Mouse (Mus musculus) CH12.LX (cell line): Measurements from ENCODE around the gene Acot4. TPM values are rescaled to one million over a fixed set of nuclear protein-coding genes. Genes with fewer than 3 reads are reported as not detected.
"Not testable (repeated sequence)": the region's sequence is repeated elsewhere in the genome, so short reads cannot be mapped to it uniquely, and the experiment has no call there.

ENCODE experiments used
- DNase-seq: peaks from one replicate; pipeline ENCODE4 v3.0.0-alpha.2; 2013; ENCODE audit errors: extremely low read depth
- H3K27ac ChIP-seq: 2 replicates; pipeline ENCODE4 v1.5.1; 2012; ENCODE audit warnings: low read depth, mild to moderate bottlenecking, control low read depth, moderate library complexity; ENCODE audit not compliant: insufficient read depth
- H3K27me3 ChIP-seq: replicated peaks from 2 replicates; pipeline ENCODE3; 2012; ENCODE audit warnings: inconsistent platforms
- H3K36me3 ChIP-seq, 2 experiments: replicated peaks in 1 of 2; 2 replicates each; pipeline versions ENCODE3 to v1.6.1; 2012; ENCODE audit warnings: inconsistent platforms in 1 of 2, low read length in 1 of 2, mild to moderate bottlenecking in 1 of 2, mixed read lengths in 1 of 2, moderate library complexity in 1 of 2; ENCODE audit not compliant: control insufficient read depth in 1 of 2, insufficient read depth in 1 of 2
- H3K4me1 ChIP-seq, 2 experiments: 2 replicates each; pipeline ENCODE4 v1.6.1; 2012; ENCODE audit warnings: inconsistent platforms in 1 of 2, moderate library complexity in 1 of 2; ENCODE audit not compliant: insufficient read depth in 2 of 2, control insufficient read depth in 1 of 2
- H3K4me2 ChIP-seq: 2 replicates; pipeline ENCODE4 v1.6.1; 2012; ENCODE audit warnings: low read depth, mild to moderate bottlenecking, control low read depth; ENCODE audit not compliant: poor library complexity, insufficient read depth, severe bottlenecking
- H3K4me3 ChIP-seq, 3 experiments: fragments of 150-350 bp in 1 of 3; sonication (generic) in 1 of 3; replicated peaks in 1 of 3; 2 replicates each; pipeline versions ENCODE3 to v1.5.1; 2011 to 2012; ENCODE audit warnings: low read depth in 2 of 3, low read length in 2 of 3, mild to moderate bottlenecking in 2 of 3, moderate library complexity in 2 of 3, control low read depth in 1 of 3, improper control_type of control experiment in 1 of 3, inconsistent platforms in 1 of 3, mixed read lengths in 1 of 3; ENCODE audit not compliant: poor library complexity in 1 of 3
- H3K79me2 ChIP-seq: replicated peaks from 2 replicates; pipeline ENCODE4 v1.6.1; 2012; ENCODE audit warnings: mild to moderate bottlenecking, moderate library complexity; ENCODE audit not compliant: control insufficient read depth, poor library complexity, insufficient read depth, severe bottlenecking; ENCODE audit errors: extremely low read depth
- H3K9ac ChIP-seq: 2 replicates; pipeline ENCODE4 v1.6.1; 2012; ENCODE audit warnings: low read depth, mild to moderate bottlenecking, control low read depth, moderate library complexity; ENCODE audit not compliant: insufficient read depth
- H3K9me3 ChIP-seq: replicated peaks from 2 replicates; pipeline ENCODE3; 2012; ENCODE audit warnings: low read length, inconsistent platforms, mixed read lengths
- BHLHE40 ChIP-seq: IDR thresholded peaks from 2 replicates; pipeline ENCODE4 v1.6.1; 2011; ENCODE audit warnings: mild to moderate bottlenecking, low read depth, low read length, improper control_type of control experiment
- EP300 ChIP-seq: IDR thresholded peaks from 2 replicates; pipeline ENCODE4 v1.6.1; 2011; ENCODE audit warnings: low read length, improper control_type of control experiment
- GABPA ChIP-seq: IDR thresholded peaks from 2 replicates; pipeline ENCODE4 v1.6.1; 2012; ENCODE audit warnings: low read depth, low read length, improper control_type of control experiment, inconsistent platforms; ENCODE audit not compliant: insufficient replicate concordance
- HCFC1 ChIP-seq: IDR thresholded peaks from 2 replicates; pipeline ENCODE4 v1.6.1; 2012; ENCODE audit warnings: low read depth, mild to moderate bottlenecking, inconsistent platforms, low read length, improper control_type of control experiment
- IRF4 ChIP-seq: IDR thresholded peaks from 2 replicates; pipeline ENCODE4 v1.6.1; 2014; ENCODE audit warnings: low read depth, mild to moderate bottlenecking, inconsistent platforms, low read length, improper control_type of control experiment
- NRF1 ChIP-seq: IDR thresholded peaks from 2 replicates; pipeline ENCODE4 v1.6.1; 2014; ENCODE audit warnings: low read depth, mild to moderate bottlenecking, inconsistent platforms, low read length, improper control_type of control experiment, moderate library complexity
- POLR2AphosphoS2 ChIP-seq: IDR thresholded peaks from 2 replicates; pipeline ENCODE4 v1.6.1; 2011; ENCODE audit warnings: low read depth, low read length, improper control_type of control experiment
- TCF12 ChIP-seq: IDR thresholded peaks from 2 replicates; pipeline ENCODE4 v1.6.1; 2014; ENCODE audit warnings: low read depth, mild to moderate bottlenecking, inconsistent platforms, low read length, improper control_type of control experiment
- USF1 ChIP-seq: IDR thresholded peaks from 2 replicates; pipeline ENCODE4 v1.6.1; 2014; ENCODE audit warnings: low read depth, mild to moderate bottlenecking, inconsistent platforms, low read length, improper control_type of control experiment
- USF2 ChIP-seq: conservative IDR thresholded peaks from 2 replicates; pipeline ENCODE4 v1.6.1; 2011; ENCODE audit warnings: low read depth, low read length, improper control_type of control experiment
- ZC3H11A ChIP-seq: IDR thresholded peaks from 2 replicates; pipeline ENCODE4 v1.6.1; 2012; ENCODE audit warnings: low read depth, mild to moderate bottlenecking, inconsistent platforms, low read length, improper control_type of control experiment
- ZNF384 ChIP-seq: IDR thresholded peaks from 2 replicates; pipeline ENCODE4 v1.6.1; 2012; ENCODE audit warnings: low read depth, low read length, improper control_type of control experiment, inconsistent platforms
- dilution Hi-C: fragments of 300-500 bp; cut with MboI; formaldehyde crosslinking; loops from 2 replicates; pipeline ENCODE4 v1.14.3; 2020; ENCODE audit warnings: low sequenced_read_pairs; ENCODE audit not compliant: extremely low pct_unique_long_range_greater_than_20kb, extremely low pct_ligation_motif_present
- in situ Hi-C: fragments of 300-500 bp; cut with MboI; formaldehyde crosslinking; loops from 3 replicates; pipeline ENCODE4 v1.14.3; 2019; ENCODE audit warnings: low sequenced_read_pairs, low pct_ligation_motif_present, low pct_unique_long_range_greater_than_20kb, mixed read lengths
- polyA plus RNA-seq: library from polyadenylated mRNA; unstranded; fragments of >175 nt; gene quantifications from 2 replicates; pipeline ENCODE4 v1.2.1, GENCODE M21; 2012; ENCODE audit warnings: low read depth; ENCODE audit not compliant: insufficient read length
- total RNA-seq, 2 experiments: library from RNA; depleted of rRNA; stranded (reverse); fragments of 300-350 nt in 1 of 2; fragments of >200 nt in 1 of 2; gene quantifications; 2 replicates each; pipeline ENCODE4 v1.2.3; 2012 to 2014

The Acot4 gene
- total and polyA plus RNA-seq, 3 experiments = not detected

- dilution Hi-C loops (no loop called here), in situ Hi-C loops (no loop called here)
- no peaks in the 10 kb centered on the region for H3K4me1 ChIP-seq
Measured at GRCm38 (mm10) chr12:84084581-84084980, 46.4 kb downstream of the Acot4 start.

GRCm38 (mm10) chr12:84094666-84095065 lies 56.5 kb downstream of the Acot4 start:
- H3K4me2 ChIP-seq, H3K4me1 ChIP-seq, H3K9ac ChIP-seq, H3K36me3 ChIP-seq, DNase-seq, H3K9me3 ChIP-seq, H3K27ac ChIP-seq, in situ Hi-C loops, H3K79me2 ChIP-seq, H3K27me3 ChIP-seq, H3K4me3 ChIP-seq, dilution Hi-C loops: not testable (repeated sequence)

More at GRCm38 (mm10) chr12:84084581-84084980, 46.4 kb downstream of the Acot4 start:
- Histone ChIP-seq H3K9me3 (no peaks in the 10 kb centered on the region), H3K4me3 (no peak overlapping the region), H3K27me3 (peaks cover 3% of the 10 kb centered on the region), H3K36me3 (no peaks in the 10 kb centered on the region), H3K4me2 (no peak overlapping the region), H3K9ac (no peak overlapping the region), H3K27ac (no peak overlapping the region), H3K79me2 (no peaks in the 10 kb centered on the region)
- no peak for DNase-seq
- TF ChIP-seq IRF4 (no peak), ZC3H11A (no peak), USF1 (no peak), USF2 (no peak), BHLHE40 (no peak), NRF1 (no peak), EP300 (no peak), POLR2AphosphoS2 (no peak), TCF12 (no peak), GABPA (no peak), ZNF384 (no peak), HCFC1 (no peak)

Other genes starting within 250 kb of the Acot4 start
- 5.7 and 6.2 TPM in 2 replicates for gene Numb, start 116.4 kb upstream of the Acot4 start, total RNA-seq (2012; rRNA removed)
- gene Numb, start 116.4 kb upstream of the Acot4 start, total RNA-seq (2014; rRNA removed) = 5.0 and 5.3 TPM in 2 replicates
- gene Numb, start 116.4 kb upstream of the Acot4 start, polyA plus RNA-seq = 5.7 and 6.9 TPM in 2 replicates
- 31.9 and 41.5 TPM in 2 replicates for gene Riox1, start 87.8 kb upstream of the Acot4 start, total RNA-seq (2012; rRNA removed)
- 27.4 and 29.5 TPM in 2 replicates for gene Riox1, start 87.8 kb upstream of the Acot4 start, total RNA-seq (2014; rRNA removed)
- 33.5 and 34.3 TPM in 2 replicates for gene Riox1, start 87.8 kb upstream of the Acot4 start, polyA plus RNA-seq
- gene Heatr4, start 53.5 kb upstream of the Acot4 start, total RNA-seq (2012; rRNA removed) = not detected in 2 replicates
- gene Heatr4, start 53.5 kb upstream of the Acot4 start, total RNA-seq (2014; rRNA removed) = not detected in 2 replicates
- gene Heatr4, start 53.5 kb upstream of the Acot4 start, polyA plus RNA-seq = 0.08 TPM in 1 of 2 replicates, not detected in the other
- gene Acot2, start 50.5 kb upstream of the Acot4 start, total RNA-seq (2012; rRNA removed) = 10.2 and 13.2 TPM in 2 replicates
- gene Acot2, start 50.5 kb upstream of the Acot4 start, total RNA-seq (2014; rRNA removed) = 9.7 and 9.8 TPM in 2 replicates
- gene Acot2, start 50.5 kb upstream of the Acot4 start, polyA plus RNA-seq = 6.6 and 7.2 TPM in 2 replicates
- gene Acot1, start 28.9 kb upstream of the Acot4 start, total RNA-seq (2012; rRNA removed) = 0.42 TPM in 1 of 2 replicates, not detected in the other
- not detected in 2 replicates for gene Acot1, start 28.9 kb upstream of the Acot4 start, total RNA-seq (2014; rRNA removed)
- not detected in 2 replicates for gene Acot1, start 28.9 kb upstream of the Acot4 start, polyA plus RNA-seq
- not detected in 2 replicates for gene Gm49366, start 556 bp downstream of the Acot4 start, total RNA-seq (2012; rRNA removed)
- gene Gm49366, start 556 bp downstream of the Acot4 start, total RNA-seq (2014; rRNA removed) = not detected in 2 replicates
- gene Gm49366, start 556 bp downstream of the Acot4 start, polyA plus RNA-seq = not detected in 2 replicates
- gene Acot3, start 13.8 kb downstream of the Acot4 start, total RNA-seq (2012; rRNA removed) = not detected in 2 replicates
- gene Acot3, start 13.8 kb downstream of the Acot4 start, total RNA-seq (2014; rRNA removed) = not detected in 2 replicates
- not detected in 2 replicates for gene Acot3, start 13.8 kb downstream of the Acot4 start, polyA plus RNA-seq
- not detected in 2 replicates for gene Acot5, start 30.9 kb downstream of the Acot4 start, total RNA-seq (2012; rRNA removed)
- not detected in 2 replicates for gene Acot5, start 30.9 kb downstream of the Acot4 start, total RNA-seq (2014; rRNA removed)
- not detected in 2 replicates for gene Acot5, start 30.9 kb downstream of the Acot4 start, polyA plus RNA-seq
- 0.04 TPM in 1 of 2 replicates, not detected in the other for gene Acot6, start 62.3 kb downstream of the Acot4 start, total RNA-seq (2012; rRNA removed)
- 0.08 and 0.11 TPM in 2 replicates for gene Acot6, start 62.3 kb downstream of the Acot4 start, total RNA-seq (2014; rRNA removed)
- gene Acot6, start 62.3 kb downstream of the Acot4 start, polyA plus RNA-seq = not detected in 2 replicates
- gene Dnal1, start 76.0 kb downstream of the Acot4 start, total RNA-seq (2012; rRNA removed) = 1.4 and 1.6 TPM in 2 replicates
- gene Dnal1, start 76.0 kb downstream of the Acot4 start, total RNA-seq (2014; rRNA removed) = 0.84 and 1.7 TPM in 2 replicates
- 2.1 and 2.9 TPM in 2 replicates for gene Dnal1, start 76.0 kb downstream of the Acot4 start, polyA plus RNA-seq
- 0.13 and 0.21 TPM in 2 replicates for gene Pnma1, start 110.1 kb downstream of the Acot4 start, total RNA-seq (2012; rRNA removed)
- gene Pnma1, start 110.1 kb downstream of the Acot4 start, total RNA-seq (2014; rRNA removed) = not detected in 2 replicates
- gene Pnma1, start 110.1 kb downstream of the Acot4 start, polyA plus RNA-seq = 0.30 TPM in 2 replicates
- gene Elmsan1, start 180.5 kb downstream of the Acot4 start, total RNA-seq (2012; rRNA removed) = 5.6 TPM in 2 replicates
- 2.0 and 2.2 TPM in 2 replicates for gene Elmsan1, start 180.5 kb downstream of the Acot4 start, total RNA-seq (2014; rRNA removed)
- 12.4 and 14.3 TPM in 2 replicates for gene Elmsan1, start 180.5 kb downstream of the Acot4 start, polyA plus RNA-seq
- gene Ptgr2, start 246.9 kb downstream of the Acot4 start, total RNA-seq (2012; rRNA removed) = 47.1 and 47.8 TPM in 2 replicates
- 46.0 and 46.6 TPM in 2 replicates for gene Ptgr2, start 246.9 kb downstream of the Acot4 start, total RNA-seq (2014; rRNA removed)
- gene Ptgr2, start 246.9 kb downstream of the Acot4 start, polyA plus RNA-seq = 47.1 and 51.3 TPM in 2 replicates